Mouse (Mus musculus) midbrain, postnatal 0 days (tissue): ENCODE measurements around the gene Gm20388. TPM values are rescaled to one million over a fixed set of nuclear protein-coding genes. Genes with fewer than 3 reads are reported as not detected.

ENCODE experiments used
- ATAC-seq: fragments of 200-750 bp; cut with Nextera tagmentation; 2 replicates; pipeline ENCODE4 v1.8.0; 2017; ENCODE audit warnings: moderate number of reproducible peaks, mild to moderate bottlenecking, moderate TSS enrichment, moderate library complexity; ENCODE audit not compliant: low FRiP score
- DNase-seq: peaks from one replicate; pipeline ENCODE4 v3.0.0-alpha.2; 2015; ENCODE audit warnings: low spot score
- H3K27ac ChIP-seq: fragments of 300-500 bp; sonication (generic); 2 replicates; pipeline ENCODE4 v1.5.1; 2014; ENCODE audit warnings: low read depth, mild to moderate bottlenecking, low read length, mixed read lengths
- H3K27me3 ChIP-seq: fragments of 300-500 bp; sonication (generic); 2 replicates; pipeline ENCODE4 v1.6.1; 2014; ENCODE audit warnings: low read length, control low read depth, mixed read lengths; ENCODE audit not compliant: insufficient read depth
- H3K36me3 ChIP-seq: fragments of 300-500 bp; sonication (generic); 2 replicates; pipeline ENCODE4 v1.6.1; 2014; ENCODE audit warnings: low read length, control low read depth, mixed read lengths; ENCODE audit not compliant: insufficient read depth
- H3K4me1 ChIP-seq: fragments of 300-500 bp; sonication (generic); 2 replicates; pipeline ENCODE4 v1.6.1; 2014; ENCODE audit warnings: mild to moderate bottlenecking, control low read depth, antibody characterized with exemption, low read length, mixed read lengths; ENCODE audit not compliant: insufficient read depth
- H3K4me2 ChIP-seq: fragments of 300-500 bp; sonication (generic); 2 replicates; pipeline ENCODE4 v1.6.1; 2014; ENCODE audit warnings: low read depth, mild to moderate bottlenecking, low read length, mixed read lengths; ENCODE audit not compliant: poor library complexity, severe bottlenecking
- H3K4me3 ChIP-seq: fragments of 300-500 bp; sonication (generic); 2 replicates; pipeline ENCODE4 v1.5.1; 2014; ENCODE audit warnings: low read depth, mild to moderate bottlenecking, low read length, moderate library complexity
- H3K9ac ChIP-seq: fragments of 300-500 bp; sonication (generic); replicated peaks from 2 replicates; pipeline ENCODE4 v1.6.1; 2014; ENCODE audit warnings: mild to moderate bottlenecking, low read length, moderate library complexity, mixed read lengths; ENCODE audit not compliant: poor library complexity, severe bottlenecking
- H3K9me3 ChIP-seq: fragments of 300-500 bp; sonication (generic); 2 replicates; pipeline ENCODE4 v1.6.1; 2016; ENCODE audit warnings: low read length, control low read depth
- CTCF ChIP-seq: IDR thresholded peaks from 2 replicates; pipeline ENCODE4 v1.5.1; 2016; ENCODE audit warnings: antibody characterized with exemption, mild to moderate bottlenecking
- WGBS: fragments of 180-500 bp; shearing (Covaris S2); extraction: QIAGEN DNeasy Blood & Tissue Kit; methylation state at CpG from one replicate; pipeline ENCODE4 v1.1.7; 2014; 5-methylcytosine and 5-hydroxymethylcytosine counted together
- polyA plus RNA-seq: library from polyadenylated mRNA; unstranded; fragments of >200 nt; fragmentation: Nextera tagmentation; extraction: Ambion mirVana; gene quantifications from 2 replicates; pipeline ENCODE4 v1.2.1, GENCODE M21; 2015
- total RNA-seq: library from RNA; depleted of rRNA; stranded (reverse); fragments of >200 nt; gene quantifications from 2 replicates; pipeline ENCODE4 v1.2.3, GENCODE M21; 2014

The Gm20388 gene
- total and polyA plus RNA-seq, 2 experiments from 2014 or later = 74.2 TPM; not detected in 1

GRCm38 (mm10) chr8:123634395-123635131, 3723.9 kb downstream of the Gm20388 start:
- Histone ChIP-seq H3K36me3 (no peaks in the 10 kb centered on the region), H3K27me3 (no peaks in the 10 kb centered on the region), H3K4me1 (no peaks in the 10 kb centered on the region), H3K9ac (no peak overlapping the region), H3K9me3 (no peaks in the 10 kb centered on the region), H3K4me2 (no peak overlapping the region), H3K4me3 (no peak overlapping the region), H3K27ac (no peak overlapping the region)
- TF ChIP-seq CTCF = peak; percentile 55
- 42% methylated on average over 3 of the region's 3 CpGs for WGBS
- ATAC-seq (no peak), DNase-seq (no peak)

- H3K9ac ChIP-seq = no peak overlapping the region
- H3K4me2 ChIP-seq = no peak overlapping the region
- no peaks in the 10 kb centered on the region for H3K9me3 ChIP-seq
- H3K4me1 ChIP-seq = no peaks in the 10 kb centered on the region
- no peaks in the 10 kb centered on the region for H3K36me3 ChIP-seq
- no peak for TF ChIP-seq CTCF
- WGBS = 85% methylated on average over 11 of the region's 11 CpGs
- ATAC-seq (no peak), DNase-seq (no peak)
- H3K27me3 ChIP-seq = no peaks in the 10 kb centered on the region
- no peak overlapping the region for H3K27ac ChIP-seq
- H3K4me3 ChIP-seq = no peak overlapping the region
These were observed 3725.0 kb downstream of the Gm20388 start for GRCm38 (mm10) chr8:123635671-123636070.

- peak; percentile 86 for TF ChIP-seq CTCF
- Histone ChIP-seq H3K27me3 (no peaks in the 10 kb centered on the region), H3K4me3 (peak overlapping the region; percentile 16; the same call in 1 of the 2 replicates), H3K9ac (no peak overlapping the region), H3K4me1 (0 out of 2 replicates have a peak, but pooled peaks cover 4% of the 10 kb centered on the region), H3K36me3 (no peaks in the 10 kb centered on the region), H3K9me3 (no peaks in the 10 kb centered on the region), H3K4me2 (peak overlapping the region; percentile 32), H3K27ac (no peak overlapping the region)
- WGBS = 14% methylated on average over 25 of the region's 25 CpGs
- no peak for ATAC-seq
- peak; percentile 86 for DNase-seq
These were observed 3732.8 kb downstream of the Gm20388 start for GRCm38 (mm10) chr8:123643330-123644051.

- Histone ChIP-seq H3K9ac (no peak overlapping the region), H3K9me3 (no peaks in the 10 kb centered on the region), H3K4me3 (no peak overlapping the region), H3K4me1 (0 out of 2 replicates have a peak, but pooled peaks cover 4% of the 10 kb centered on the region), H3K27me3 (no peaks in the 10 kb centered on the region), H3K27ac (no peak overlapping the region), H3K4me2 (no peak overlapping the region), H3K36me3 (no peaks in the 10 kb centered on the region)
- 75% methylated on average over 9 of the region's 9 CpGs for WGBS
- no peak for TF ChIP-seq CTCF
- ATAC-seq (no peak), DNase-seq (no peak)
These were observed 3734.6 kb downstream of the Gm20388 start for GRCm38 (mm10) chr8:123645229-123645628.

GRCm38 (mm10) chr8:123648245-123649170, 3737.9 kb downstream of the Gm20388 start:
- Histone ChIP-seq H3K4me2 (no peak overlapping the region), H3K4me3 (no peak overlapping the region), H3K9me3 (no peaks in the 10 kb centered on the region), H3K36me3 (no peaks in the 10 kb centered on the region), H3K9ac (no peak overlapping the region), H3K4me1 (0 out of 2 replicates have a peak, but pooled peaks cover under 1% of the 10 kb centered on the region), H3K27ac (no peak overlapping the region), H3K27me3 (no peaks in the 10 kb centered on the region)
- no peak for TF ChIP-seq CTCF
- DNase-seq = no peak
- 84% methylated on average over 17 of the region's 17 CpGs for WGBS
- no peak for ATAC-seq
